Mouse (Mus musculus) liver, embryonic 16.5 days (tissue): ENCODE data around the gene Ddah2. TPM values are rescaled to one million over a fixed set of nuclear protein-coding genes. Genes with fewer than 3 reads are reported as not detected.

Experiments used
- ATAC-seq: fragments of 200-750 bp; cut with Nextera tagmentation; 2 replicates; pipeline ENCODE4 v1.8.0; 2017; ENCODE audit warnings: low read depth, mild to moderate bottlenecking, moderate number of reproducible peaks, moderate library complexity
- H3K27ac ChIP-seq: fragments of 300-500 bp; sonication (generic); 2 replicates; pipeline ENCODE4 v1.5.1; 2014; ENCODE audit warnings: mild to moderate bottlenecking, low read length
- H3K27me3 ChIP-seq: fragments of 300-500 bp; sonication (generic); 2 replicates; pipeline ENCODE4 v1.6.1; 2014; ENCODE audit warnings: low read depth, low read length, mixed read lengths; ENCODE audit not compliant: control insufficient read depth, insufficient read depth
- H3K36me3 ChIP-seq: fragments of 300-500 bp; sonication (generic); 2 replicates; pipeline ENCODE4 v1.6.1; 2014; ENCODE audit warnings: mild to moderate bottlenecking; ENCODE audit not compliant: control insufficient read depth, insufficient read depth
- H3K4me1 ChIP-seq: fragments of 300-500 bp; sonication (generic); 2 replicates; pipeline ENCODE4 v1.6.1; 2014; ENCODE audit warnings: low read depth, low read length, mixed read lengths; ENCODE audit not compliant: control insufficient read depth
- H3K4me2 ChIP-seq: fragments of 300-500 bp; sonication (generic); 2 replicates; pipeline ENCODE4 v1.6.1; 2014; ENCODE audit warnings: low read depth, low read length, mixed read lengths
- H3K4me3 ChIP-seq: fragments of 300-500 bp; sonication (generic); 2 replicates; pipeline ENCODE4 v1.5.1; 2014; ENCODE audit warnings: low read depth, mild to moderate bottlenecking, low read length
- H3K9ac ChIP-seq: fragments of 300-500 bp; sonication (generic); 2 replicates; pipeline ENCODE4 v1.6.1; 2014; ENCODE audit warnings: low read depth, low read length
- H3K9me3 ChIP-seq: fragments of 300-500 bp; sonication (generic); replicated peaks from 2 replicates; pipeline ENCODE4 v1.6.1; 2016; ENCODE audit warnings: low read length; ENCODE audit not compliant: control insufficient read depth
- WGBS: fragments of 180-500 bp; shearing (Covaris S2); extraction: QIAGEN DNeasy Blood & Tissue Kit; methylation state at CpG from one replicate; pipeline ENCODE4 v1.1.7; 2014; ENCODE audit not compliant: insufficient replicate concordance; 5-methylcytosine and 5-hydroxymethylcytosine counted together
- polyA plus RNA-seq: library from polyadenylated mRNA; unstranded; fragments of >200 nt; fragmentation: Nextera tagmentation; extraction: Ambion mirVana; gene quantifications from 2 replicates; pipeline ENCODE4 v1.2.1, GENCODE M21; 2015

Gene Ddah2
- polyA plus RNA-seq, 1 experiment from 2014 or later = 18.1 TPM

- no peaks in the 10 kb centered on the region for H3K9me3 ChIP-seq
- peaks cover 21% of the 10 kb centered on the region for H3K4me1 ChIP-seq
- no peak overlapping the region for H3K4me3 ChIP-seq
- H3K9ac ChIP-seq = no peak overlapping the region
- H3K27ac ChIP-seq = no peak overlapping the region
- no peaks in the 10 kb centered on the region for H3K27me3 ChIP-seq
- no peak overlapping the region for H3K4me2 ChIP-seq
- 69% methylated on average over 14 of the region's 14 CpGs for WGBS
- ATAC-seq = no peak
- H3K36me3 ChIP-seq = peaks cover 36% of the 10 kb centered on the region
These were observed 41.2 kb upstream of the Ddah2 start for GRCm38 (mm10) chr17:35017706-35018030.

GRCm38 (mm10) chr17:35018171-35018570, 40.7 kb upstream of the Ddah2 start:
- Histone ChIP-seq H3K36me3 (peaks cover 31% of the 10 kb centered on the region), H3K4me3 (no peak overlapping the region), H3K4me2 (no peak overlapping the region), H3K27ac (no peak overlapping the region), H3K27me3 (no peaks in the 10 kb centered on the region), H3K9ac (no peak overlapping the region), H3K9me3 (no peaks in the 10 kb centered on the region), H3K4me1 (peaks cover 25% of the 10 kb centered on the region)
- WGBS = 56% methylated on average over 3 of the region's 3 CpGs
- ATAC-seq = no peak

DNA sequence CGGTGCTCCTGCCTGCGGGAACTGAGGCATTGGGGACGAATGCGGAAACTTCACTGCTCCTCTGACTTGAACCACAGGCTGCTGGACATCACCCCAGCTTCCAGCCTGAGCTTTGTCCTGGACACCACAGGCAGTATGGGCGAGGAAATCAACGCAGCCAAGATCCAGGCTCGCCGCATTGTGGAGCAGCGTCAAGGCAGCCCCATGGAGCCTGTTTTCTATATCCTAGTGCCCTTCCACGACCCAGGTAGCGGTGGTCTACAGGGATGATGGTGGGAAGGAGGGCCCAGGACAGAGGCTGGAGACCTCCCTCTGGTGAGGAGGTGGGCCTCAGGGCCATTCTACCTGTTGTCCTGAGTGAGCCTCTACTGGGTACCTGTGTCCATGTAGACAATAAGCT, 38.9 kb upstream of the Ddah2 start:
- H3K4me3 ChIP-seq = no peak overlapping the region
- H3K36me3 ChIP-seq = peaks cover 13% of the 10 kb centered on the region
- H3K4me1 ChIP-seq = peaks cover 36% of the 10 kb centered on the region
- no peak overlapping the region for H3K4me2 ChIP-seq
- no peak overlapping the region for H3K27ac ChIP-seq
- 85% methylated on average over 11 of the region's 11 CpGs for WGBS
- no peak overlapping the region for H3K9ac ChIP-seq
- H3K9me3 ChIP-seq = no peaks in the 10 kb centered on the region
- no peak for ATAC-seq
- H3K27me3 ChIP-seq = no peaks in the 10 kb centered on the region

DNA sequence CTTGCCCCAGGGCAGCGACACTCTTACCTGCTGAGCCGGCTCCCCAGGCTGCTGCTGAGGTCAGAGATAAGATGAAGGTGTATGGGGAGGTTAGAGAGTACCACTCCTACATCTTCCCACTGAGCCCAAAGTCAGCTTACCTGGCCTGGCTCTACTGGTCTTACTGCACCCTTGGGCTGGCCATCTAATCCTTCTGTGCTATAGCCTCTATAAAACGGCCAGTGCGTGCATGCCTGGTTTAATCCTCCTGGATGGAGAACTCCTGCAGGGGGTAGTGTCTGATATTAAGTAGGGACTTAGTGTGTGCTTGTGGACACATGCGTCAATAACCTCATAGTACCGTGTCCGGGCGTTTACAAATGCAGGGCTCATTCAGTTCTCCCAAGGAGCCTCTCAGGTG, 38.3 kb upstream of the Ddah2 start:
- Histone ChIP-seq H3K27ac (no peak overlapping the region), H3K4me3 (no peak overlapping the region), H3K9ac (no peak overlapping the region), H3K4me1 (peaks cover 36% of the 10 kb centered on the region), H3K4me2 (no peak overlapping the region), H3K36me3 (peaks cover 8% of the 10 kb centered on the region), H3K9me3 (no peaks in the 10 kb centered on the region), H3K27me3 (no peaks in the 10 kb centered on the region)
- WGBS = 80% methylated on average over 8 of the region's 8 CpGs
- no peak for ATAC-seq

- peaks cover 34% of the 10 kb centered on the region for H3K4me1 ChIP-seq
- no peaks in the 10 kb centered on the region for H3K27me3 ChIP-seq
- peak overlapping the region; percentile 38 for H3K4me2 ChIP-seq
- ATAC-seq = peak; percentile 20; the same call in 1 of the 2 replicates
- H3K9ac ChIP-seq = no peak overlapping the region
- H3K27ac ChIP-seq = peak overlapping the region; percentile 39
- H3K4me3 ChIP-seq = no peak overlapping the region
- WGBS = 11% methylated on average over 17 of the region's 17 CpGs
- no peaks in the 10 kb centered on the region for H3K9me3 ChIP-seq
- peaks cover 1% of the 10 kb centered on the region; the same call in 1 of the 2 replicates for H3K36me3 ChIP-seq
These were observed 37.5 kb upstream of the Ddah2 start for GRCm38 (mm10) chr17:35021163-35021808.

DNA sequence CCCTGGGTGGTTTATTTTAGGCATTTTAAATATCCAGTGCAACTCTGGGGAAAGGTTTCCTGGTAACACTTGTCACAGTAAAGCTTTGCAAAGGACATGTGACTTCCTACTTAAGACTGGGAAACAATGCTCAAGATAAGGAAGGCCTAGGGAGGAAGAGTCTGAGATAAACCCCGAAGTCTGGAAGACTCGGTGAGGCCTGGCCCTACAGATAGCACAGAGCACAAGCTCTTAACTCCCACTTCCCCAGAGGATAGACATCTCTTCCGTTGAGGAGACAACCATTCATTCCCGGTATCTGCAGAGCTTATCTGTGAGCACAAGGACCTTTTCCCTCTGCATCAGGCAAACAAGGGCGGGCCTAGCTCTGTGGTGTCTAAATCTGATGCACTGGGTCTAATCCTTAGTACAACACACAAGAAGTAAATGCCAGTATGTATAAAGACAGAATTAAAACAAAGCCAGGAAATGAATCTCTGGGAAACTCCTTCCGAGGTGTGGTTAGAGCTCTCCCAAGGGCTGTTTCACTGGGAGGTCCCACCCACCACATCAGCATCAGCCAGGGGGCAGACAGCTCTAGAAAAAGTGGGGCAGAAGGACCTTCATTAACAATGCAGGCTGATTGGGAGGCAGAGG, 36.9 kb upstream of the Ddah2 start:
- H3K27ac ChIP-seq = peak overlapping the region; percentile 39
- H3K9me3 ChIP-seq = no peaks in the 10 kb centered on the region
- ATAC-seq = peak; percentile 87
- no peaks in the 10 kb centered on the region for H3K36me3 ChIP-seq
- H3K4me3 ChIP-seq = no peak overlapping the region
- peak overlapping the region; percentile 38 for H3K4me2 ChIP-seq
- WGBS = 6% methylated on average over 6 of the region's 6 CpGs
- H3K27me3 ChIP-seq = no peaks in the 10 kb centered on the region
- no peak overlapping the region for H3K9ac ChIP-seq
- H3K4me1 ChIP-seq = peaks cover 31% of the 10 kb centered on the region

DNA sequence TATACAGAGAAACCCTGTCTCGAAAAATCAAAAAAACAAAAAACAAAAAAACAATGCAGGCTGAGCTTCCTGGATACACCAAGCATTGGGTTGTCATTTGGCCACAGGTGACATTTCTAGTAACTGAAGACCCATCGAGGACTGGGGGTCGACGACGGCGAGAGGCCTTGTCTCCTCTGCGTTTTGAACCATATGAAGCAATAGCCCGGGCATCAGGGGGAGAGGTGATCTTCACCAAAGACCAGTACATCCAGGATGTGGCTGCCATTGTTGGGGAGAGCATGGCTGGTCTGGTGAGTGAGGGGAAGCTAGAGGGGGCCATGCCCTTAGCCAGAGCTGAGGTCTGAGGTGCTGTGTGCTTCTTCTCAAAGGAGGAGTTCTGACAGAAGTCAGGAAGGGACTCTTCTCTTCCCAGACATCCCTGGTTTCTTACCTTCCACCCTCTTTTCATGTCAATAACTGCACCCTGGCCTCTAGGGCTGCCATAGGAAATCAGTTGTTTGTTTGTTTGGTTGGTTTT, 36.2 kb upstream of the Ddah2 start:
- H3K9me3 ChIP-seq = no peaks in the 10 kb centered on the region
- H3K27me3 ChIP-seq = no peaks in the 10 kb centered on the region
- H3K4me2 ChIP-seq = no peak overlapping the region
- H3K36me3 ChIP-seq = no peaks in the 10 kb centered on the region
- H3K4me1 ChIP-seq = peaks cover 36% of the 10 kb centered on the region
- H3K27ac ChIP-seq = no peak overlapping the region; the same call in 1 of the 2 replicates
- no peak for ATAC-seq
- 78% methylated on average over 8 of the region's 8 CpGs for WGBS
- no peak overlapping the region for H3K9ac ChIP-seq
- no peak overlapping the region for H3K4me3 ChIP-seq

- H3K4me2 ChIP-seq = no peak overlapping the region
- H3K9me3 ChIP-seq = no peaks in the 10 kb centered on the region
- H3K27ac ChIP-seq = no peak overlapping the region
- H3K27me3 ChIP-seq = no peaks in the 10 kb centered on the region
- no peak overlapping the region for H3K4me3 ChIP-seq
- H3K4me1 ChIP-seq = peaks cover 36% of the 10 kb centered on the region
- 83% methylated on average over 5 of the region's 5 CpGs for WGBS
- no peaks in the 10 kb centered on the region for H3K36me3 ChIP-seq
- no peak overlapping the region for H3K9ac ChIP-seq
- ATAC-seq = no peak
These were observed 35.6 kb upstream of the Ddah2 start for GRCm38 (mm10) chr17:35023221-35023620.

DNA sequence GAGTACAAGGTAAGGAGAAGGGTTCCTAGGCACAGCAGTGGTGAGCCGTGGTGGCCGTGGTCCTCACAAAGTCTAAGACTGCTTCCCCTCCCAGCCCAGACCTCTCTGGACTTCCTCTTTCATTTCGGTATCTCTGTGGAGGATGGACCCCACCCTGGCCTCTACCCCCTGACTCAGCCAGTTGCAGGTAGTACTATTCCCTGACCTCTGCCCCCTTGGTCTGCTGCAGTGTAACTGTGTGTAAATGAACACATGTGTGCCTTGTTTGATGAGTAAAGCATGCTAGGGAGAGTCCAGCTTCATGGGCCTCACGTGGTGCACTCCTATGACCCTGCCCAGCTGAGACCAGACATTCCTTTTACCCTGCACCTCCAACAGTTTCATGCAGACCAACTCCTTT, 35.1 kb upstream of the Ddah2 start:
- 34% methylated on average over 4 of the region's 4 CpGs for WGBS
- no peaks in the 10 kb centered on the region for H3K9me3 ChIP-seq
- peaks cover 36% of the 10 kb centered on the region for H3K4me1 ChIP-seq
- no peaks in the 10 kb centered on the region for H3K36me3 ChIP-seq
- H3K27ac ChIP-seq = no peak overlapping the region
- H3K27me3 ChIP-seq = no peaks in the 10 kb centered on the region
- no peak overlapping the region for H3K4me2 ChIP-seq
- no peak overlapping the region for H3K9ac ChIP-seq
- peak; percentile 38 for ATAC-seq
- H3K4me3 ChIP-seq = no peak overlapping the region
